Mouse (Mus musculus) right cerebral cortex, postnatal 4 days (tissue): ENCODE measurements around the gene Dnase1l1.

ENCODE experiments used
- DNase-seq: peaks from one replicate; pipeline ENCODE4 v3.0.0-alpha.2; 2022

Gene Dnase1l1

GRCm38 (mm10) chrX:74269736-74270061, 12.4 kb downstream of the Dnase1l1 start:
- DNase-seq, result no peak

- DNase-seq, result no peak
These were observed 24.4 kb downstream of the Dnase1l1 start for GRCm38 (mm10) chrX:74257746-74258145.

- no peak for DNase-seq
These were observed 27.1 kb downstream of the Dnase1l1 start for GRCm38 (mm10) chrX:74254888-74255565.

GRCm38 (mm10) chrX:74254153-74254887, 27.8 kb downstream of the Dnase1l1 start, which contains the start of gene Emd:
Gene Emd (plus strand): TSS chrX:74254687.
- peak; percentile 78 for DNase-seq

GRCm38 (mm10) chrX:74249615-74250014, 32.5 kb downstream of the Dnase1l1 start, which contains the start of gene Flna:
Gene Flna (minus strand): TSS chrX:74249820.
- peak; percentile 63 for DNase-seq

- DNase-seq, result peak; percentile 74
These were observed 33.5 kb downstream of the Dnase1l1 start for GRCm38 (mm10) chrX:74248651-74249050.

GRCm38 (mm10) chrX:74246693-74247092, 35.4 kb downstream of the Dnase1l1 start:
- no peak for DNase-seq

GRCm38 (mm10) chrX:74246213-74246681, 35.9 kb downstream of the Dnase1l1 start:
- peak; percentile 69 for DNase-seq

- peak; percentile 74 for DNase-seq
These were observed 36.5 kb downstream of the Dnase1l1 start for GRCm38 (mm10) chrX:74245687-74246086.

GRCm38 (mm10) chrX:74245107-74245506, 37.0 kb downstream of the Dnase1l1 start:
- DNase-seq, result no peak

- DNase-seq, result peak; percentile 30
These were observed 37.5 kb downstream of the Dnase1l1 start for GRCm38 (mm10) chrX:74244614-74245083.

- no peak for DNase-seq
These were observed 38.3 kb downstream of the Dnase1l1 start for GRCm38 (mm10) chrX:74243807-74244206.

- DNase-seq, result no peak
These were observed 38.7 kb downstream of the Dnase1l1 start for GRCm38 (mm10) chrX:74243396-74243795.

GRCm38 (mm10) chrX:74240332-74240731, 41.8 kb downstream of the Dnase1l1 start:
- no peak for DNase-seq

- no peak for DNase-seq
These were observed 48.9 kb downstream of the Dnase1l1 start for GRCm38 (mm10) chrX:74233196-74233595.

- no peak for DNase-seq
These were observed 52.1 kb downstream of the Dnase1l1 start for GRCm38 (mm10) chrX:74230038-74230437.
